Mouse (Mus musculus): Measurements from ENCODE around the gene Prune2. TPM values are rescaled to one million over a fixed set of nuclear protein-coding genes. Genes with fewer than 3 reads are reported as not detected.

Prune2 gene
- polyA plus RNA-seq, 1 experiment, result 61.8 TPM

- Histone ChIP-seq H3K36me3 (ENCODE audit: control insufficient read depth, insufficient read depth) (no peaks in the 10 kb centered on the region), H3K4me3 (peak overlapping the region; percentile 82), H3K27me3 (ENCODE audit: control insufficient read depth, insufficient read depth, insufficient read length) (no peaks in the 10 kb centered on the region), H3K4me2 (ENCODE audit: low read depth) (peak overlapping the region; percentile 72), H3K79me2 (ENCODE audit: control insufficient read depth, insufficient read depth) (peaks cover 48% of the 10 kb centered on the region), H3ac (ENCODE audit: control insufficient read depth, insufficient read length) (peak overlapping the region; percentile 36)
- TF ChIP-seq TCF12 (IDR thresholded peaks at IDR 0.05; ENCODE audit: insufficient read depth, poor library complexity, severe bottlenecking), result no peak
- TF ChIP-seq POLR2AphosphoS2 (IDR thresholded peaks at IDR 0.05; ENCODE audit: insufficient read length, low read depth), result no peak
- TF ChIP-seq USF1 (IDR thresholded peaks at IDR 0.05; ENCODE audit: low read depth), result no peak
- TF ChIP-seq POLR2A (IDR thresholded peaks at IDR 0.05; ENCODE audit: insufficient read length, low read depth), result no peak
- no peak for TF ChIP-seq E2F4 (IDR thresholded peaks at IDR 0.05; ENCODE audit: insufficient read depth)
- no peak for TF ChIP-seq CEBPB (IDR thresholded peaks at IDR 0.05; ENCODE audit: insufficient read depth, poor library complexity, severe bottlenecking)
- TF ChIP-seq MYOD1 (IDR thresholded peaks at IDR 0.05; ENCODE audit: control insufficient read depth in 1 of 3, insufficient read length in 2 of 3, low read depth in 2 of 3), result no peak
- no peak for TF ChIP-seq SRF (IDR thresholded peaks at IDR 0.05; ENCODE audit: control insufficient read depth, insufficient read length, low read depth)
- no peak for TF ChIP-seq MYOG (IDR thresholded peaks at IDR 0.05; ENCODE audit: control insufficient read depth in 1 of 3, insufficient read depth in 1 of 3, insufficient read length in 2 of 3, low read depth in 2 of 3)
- TF ChIP-seq REST (IDR thresholded peaks at IDR 0.05; ENCODE audit: insufficient read depth, insufficient read length), result no peak
- no peak for TF ChIP-seq MAX (IDR thresholded peaks at IDR 0.05; ENCODE audit: low read depth)
- no peak for TF ChIP-seq TCF3 (IDR thresholded peaks at IDR 0.05; ENCODE audit: insufficient read length, low read depth)
Observed at GRCm38 (mm10) chr19:16956319-16956718, 401 bp downstream of the Prune2 start.

DNA sequence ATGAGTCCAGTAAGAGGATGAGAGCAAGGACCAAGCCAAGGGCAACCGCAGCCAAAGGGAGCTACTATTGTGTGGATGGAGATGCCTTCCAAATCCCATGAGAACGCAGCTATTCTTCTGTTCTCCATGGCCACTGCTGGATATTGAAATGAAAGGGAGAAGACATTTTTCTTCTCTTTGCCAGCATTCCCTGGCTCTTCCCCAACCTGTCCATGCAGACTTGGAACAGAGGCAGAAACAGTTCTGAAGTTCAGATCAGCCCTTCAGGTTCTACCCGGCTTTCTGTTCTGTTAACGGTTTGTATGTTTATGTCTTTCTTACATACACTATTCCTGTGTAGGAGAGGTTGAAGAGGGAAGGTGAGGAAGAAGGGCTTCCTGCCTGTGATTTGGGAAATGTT, 3.1 kb downstream of the Prune2 start:
- Histone ChIP-seq H3K36me3 (ENCODE audit: control insufficient read depth, insufficient read depth) (peaks cover 10% of the 10 kb centered on the region), H3ac (ENCODE audit: control insufficient read depth, insufficient read length) (no peak overlapping the region), H3K4me3 (peak overlapping the region; percentile 82), H3K27me3 (ENCODE audit: control insufficient read depth, insufficient read depth, insufficient read length) (no peaks in the 10 kb centered on the region), H3K79me2 (ENCODE audit: control insufficient read depth, insufficient read depth) (peaks cover 76% of the 10 kb centered on the region), H3K4me2 (ENCODE audit: low read depth) (peak overlapping the region; percentile 72)
- TF ChIP-seq POLR2A (IDR thresholded peaks at IDR 0.05; ENCODE audit: insufficient read length, low read depth) (no peak), POLR2AphosphoS2 (IDR thresholded peaks at IDR 0.05; ENCODE audit: insufficient read length, low read depth) (peak; percentile 22)

DNA sequence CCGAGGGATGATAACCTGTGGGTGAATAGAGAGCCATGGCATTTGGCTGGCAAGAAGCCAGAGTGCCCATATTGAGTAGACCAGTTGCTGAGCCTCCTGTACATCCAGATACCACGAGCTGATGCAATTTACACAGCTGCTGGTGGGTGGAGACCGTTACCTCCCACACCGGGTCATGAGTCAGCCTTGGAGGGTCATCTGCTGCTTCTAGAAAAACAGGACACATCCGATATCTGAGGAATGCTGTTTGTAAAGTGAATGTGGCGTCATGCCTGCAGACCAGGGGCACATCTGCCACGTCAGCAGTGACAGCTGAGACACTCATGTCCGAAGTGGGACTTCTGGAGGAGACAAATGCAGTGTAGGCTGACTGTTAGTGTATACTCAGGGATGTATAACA, 3.6 kb downstream of the Prune2 start:
- Histone ChIP-seq H3K79me2 (ENCODE audit: control insufficient read depth, insufficient read depth) (peaks cover 81% of the 10 kb centered on the region), H3K27me3 (ENCODE audit: control insufficient read depth, insufficient read depth, insufficient read length) (no peaks in the 10 kb centered on the region), H3ac (ENCODE audit: control insufficient read depth, insufficient read length) (no peak overlapping the region), H3K36me3 (ENCODE audit: control insufficient read depth, insufficient read depth) (peaks cover 15% of the 10 kb centered on the region), H3K4me2 (ENCODE audit: low read depth) (peak overlapping the region; percentile 72), H3K4me3 (peak overlapping the region; percentile 82)
- TF ChIP-seq POLR2A (IDR thresholded peaks at IDR 0.05; ENCODE audit: insufficient read length, low read depth), result peak; percentile 52
- TF ChIP-seq MYOG (IDR thresholded peaks at IDR 0.05; ENCODE audit: control insufficient read depth in 1 of 3, insufficient read depth in 1 of 3, insufficient read length in 2 of 3, low read depth in 2 of 3), result peak; percentile 94 to 97 (median 96)
- no peak for TF ChIP-seq REST (IDR thresholded peaks at IDR 0.05; ENCODE audit: insufficient read depth, insufficient read length)
- no peak for TF ChIP-seq E2F4 (IDR thresholded peaks at IDR 0.05; ENCODE audit: insufficient read depth)
- peak; percentile 50 to 98 (median 95) for TF ChIP-seq MYOD1 (IDR thresholded peaks at IDR 0.05; ENCODE audit: control insufficient read depth in 1 of 3, insufficient read length in 2 of 3, low read depth in 2 of 3)
- TF ChIP-seq POLR2AphosphoS2 (IDR thresholded peaks at IDR 0.05; ENCODE audit: insufficient read length, low read depth), result peak; percentile 17
- TF ChIP-seq TCF3 (IDR thresholded peaks at IDR 0.05; ENCODE audit: insufficient read length, low read depth), result peak; percentile 80
- peak; percentile 98 for TF ChIP-seq TCF12 (IDR thresholded peaks at IDR 0.05; ENCODE audit: insufficient read depth, poor library complexity, severe bottlenecking)
- TF ChIP-seq CEBPB (IDR thresholded peaks at IDR 0.05; ENCODE audit: insufficient read depth, poor library complexity, severe bottlenecking), result peak; percentile 94
- peak; percentile 31 for TF ChIP-seq MAX (IDR thresholded peaks at IDR 0.05; ENCODE audit: low read depth)
- peak; percentile 68 for TF ChIP-seq SRF (IDR thresholded peaks at IDR 0.05; ENCODE audit: control insufficient read depth, insufficient read length, low read depth)
- no peak for TF ChIP-seq USF1 (IDR thresholded peaks at IDR 0.05; ENCODE audit: low read depth)

DNA sequence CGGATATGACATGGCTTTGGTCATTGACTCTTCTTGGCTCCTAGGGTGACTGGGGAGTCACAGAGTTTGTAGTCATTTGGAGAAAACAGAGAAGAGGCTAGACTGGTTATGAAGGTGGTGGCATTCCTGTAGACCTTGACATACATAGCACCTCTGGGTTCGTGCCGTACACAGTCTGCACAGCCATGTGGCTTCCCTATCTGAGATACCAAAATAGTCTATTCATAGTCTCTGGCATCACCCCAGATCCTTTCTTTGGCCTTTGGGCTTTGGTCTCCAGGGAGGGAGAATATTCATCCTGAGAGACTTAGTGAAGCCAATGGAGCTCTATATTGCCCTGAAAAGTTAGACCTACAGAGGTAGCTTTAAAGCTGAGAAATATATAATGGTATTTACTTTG, 5.1 kb downstream of the Prune2 start:
- Histone ChIP-seq H3ac (ENCODE audit: control insufficient read depth, insufficient read length) (no peak overlapping the region), H3K79me2 (ENCODE audit: control insufficient read depth, insufficient read depth) (peaks cover 96% of the 10 kb centered on the region), H3K36me3 (ENCODE audit: control insufficient read depth, insufficient read depth) (peaks cover 30% of the 10 kb centered on the region), H3K27me3 (ENCODE audit: control insufficient read depth, insufficient read depth, insufficient read length) (no peaks in the 10 kb centered on the region), H3K4me2 (ENCODE audit: low read depth) (peak overlapping the region; percentile 72), H3K4me3 (no peak overlapping the region)
- TF ChIP-seq MAX (IDR thresholded peaks at IDR 0.05; ENCODE audit: low read depth) (no peak), POLR2A (IDR thresholded peaks at IDR 0.05; ENCODE audit: insufficient read length, low read depth) (peak; percentile 22), MYOD1 (IDR thresholded peaks at IDR 0.05; ENCODE audit: control insufficient read depth in 1 of 3, insufficient read length in 2 of 3, low read depth in 2 of 3) (peak in 1 of 3 experiments; percentile 19), E2F4 (IDR thresholded peaks at IDR 0.05; ENCODE audit: insufficient read depth) (no peak)

GRCm38 (mm10) chr19:16963178-16963577, 7.3 kb downstream of the Prune2 start:
- H3K79me2 ChIP-seq (ENCODE audit: control insufficient read depth, insufficient read depth), result peaks cover 96% of the 10 kb centered on the region
- peaks cover 51% of the 10 kb centered on the region for H3K36me3 ChIP-seq (ENCODE audit: control insufficient read depth, insufficient read depth)
- no peaks in the 10 kb centered on the region for H3K27me3 ChIP-seq (ENCODE audit: control insufficient read depth, insufficient read depth, insufficient read length)
- TF ChIP-seq E2F4 (IDR thresholded peaks at IDR 0.05; ENCODE audit: insufficient read depth) (no peak), MAX (IDR thresholded peaks at IDR 0.05; ENCODE audit: low read depth) (no peak), POLR2AphosphoS2 (IDR thresholded peaks at IDR 0.05; ENCODE audit: insufficient read length, low read depth) (no peak), SRF (IDR thresholded peaks at IDR 0.05; ENCODE audit: control insufficient read depth, insufficient read length, low read depth) (no peak), MYOG (IDR thresholded peaks at IDR 0.05; ENCODE audit: control insufficient read depth in 1 of 3, insufficient read depth in 1 of 3, insufficient read length in 2 of 3, low read depth in 2 of 3) (no peak), USF1 (IDR thresholded peaks at IDR 0.05; ENCODE audit: low read depth) (no peak), TCF3 (IDR thresholded peaks at IDR 0.05; ENCODE audit: insufficient read length, low read depth) (no peak), CEBPB (IDR thresholded peaks at IDR 0.05; ENCODE audit: insufficient read depth, poor library complexity, severe bottlenecking) (no peak), REST (IDR thresholded peaks at IDR 0.05; ENCODE audit: insufficient read depth, insufficient read length) (no peak), POLR2A (IDR thresholded peaks at IDR 0.05; ENCODE audit: insufficient read length, low read depth) (no peak), MYOD1 (IDR thresholded peaks at IDR 0.05; ENCODE audit: control insufficient read depth in 1 of 3, insufficient read length in 2 of 3, low read depth in 2 of 3) (no peak), TCF12 (IDR thresholded peaks at IDR 0.05; ENCODE audit: insufficient read depth, poor library complexity, severe bottlenecking) (no peak)
- no peak overlapping the region for H3ac ChIP-seq (ENCODE audit: control insufficient read depth, insufficient read length)
- no peak overlapping the region for H3K4me2 ChIP-seq (ENCODE audit: low read depth)
- H3K4me3 ChIP-seq, result no peak overlapping the region

Measured in myocyte (in vitro differentiated cells).